ENCODE assay signal across 9 mouse cellular contexts in the genomic region with DNA sequence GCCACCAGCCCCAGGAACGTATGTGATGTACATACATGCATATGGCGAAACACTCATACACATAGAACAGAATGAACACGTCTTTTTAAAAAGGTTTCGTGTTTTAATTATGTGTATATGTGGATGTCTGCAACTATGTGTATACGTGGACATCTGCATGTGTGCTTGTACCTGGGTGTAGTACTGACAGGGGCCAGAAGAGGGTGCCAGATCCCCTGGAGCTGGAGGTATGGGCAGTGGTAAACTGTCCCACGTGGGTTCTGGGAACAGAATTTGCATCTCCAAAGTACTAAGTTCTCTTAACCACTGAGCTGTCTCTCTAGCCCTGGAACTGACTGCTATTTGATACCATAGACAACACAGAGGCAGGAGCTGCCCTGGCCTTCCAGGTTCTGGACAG. TPM values are rescaled to one million over a fixed set of nuclear protein-coding genes. Genes with fewer than 3 reads are reported as not detected.
DNase-seq lines count a peak whose midpoint lies in the region; ATAC-seq and TF ChIP-seq lines count a peak whose summit lies in the region.
"Had no signal": no experiment of that assay in that cellular context is flagged by ENCODE, and none has a peak within 500 bp of the region (broad histone marks: within the 10 kb centered on the region; RNA-seq: fewer than 3 reads in every experiment).

No protein-coding gene starts in this region.

- H3K27ac ChIP-seq in hindbrain, postnatal 0 days = no peak overlapping the region
- H3K27ac ChIP-seq in hindbrain, embryonic 13.5 days = no peak overlapping the region
- H3K27ac ChIP-seq in ES-Bruce4 (ENCODE audit: insufficient read depth, low read length) = no peak overlapping the region
- H3K27ac ChIP-seq in embryonic fibroblast, embryonic 13.5 days (ENCODE audit: insufficient read depth, low read length) = no peak overlapping the region
- H3K27ac ChIP-seq: lung, embryonic 15.5 days had no signal

- peak; percentile 44 for DNase-seq in hindbrain, postnatal 0 days (ENCODE audit: low spot score)
- peak; percentile 91 for DNase-seq in A20 (ENCODE audit: low read depth, low spot score)
- peak; percentile 45 for DNase-seq in naive thymus-derived CD4-positive, alpha-beta T cell, adult 2 months (ENCODE audit: low read depth)
- no peak for DNase-seq in left cerebral cortex, postnatal 36 days (ENCODE audit: low spot score in 2 of 2)

- no peaks in the 10 kb centered on the region for H3K36me3 ChIP-seq in hindbrain, postnatal 0 days (ENCODE audit: insufficient read depth, low read length)
- H3K36me3 ChIP-seq in hindbrain, embryonic 13.5 days = no peaks in the 10 kb centered on the region
- H3K36me3 ChIP-seq in ES-Bruce4 (ENCODE audit: control insufficient read depth, insufficient read depth, low read length, poor library complexity, severe bottlenecking) = no peaks in the 10 kb centered on the region
- H3K36me3 ChIP-seq: lung, embryonic 15.5 days had no signal

- whole genome bisulfite sequencing in hindbrain, postnatal 0 days = 74% methylated on average over 6 of the region's 6 CpGs
- WGBS in hindbrain, embryonic 13.5 days = 72% methylated on average over 6 of the region's 6 CpGs

- 0 out of 2 replicates have a peak, but pooled peaks have one; percentile 70 for TF ChIP-seq EP300 in ES-Bruce4 (IDR thresholded peaks at IDR 0.05; ENCODE audit: insufficient read depth, low read depth, low read length)

- no peak overlapping the region for H3K4me2 ChIP-seq in hindbrain, postnatal 0 days (ENCODE audit: low read depth, low read length)
- H3K4me2 ChIP-seq in hindbrain, embryonic 13.5 days = no peak overlapping the region
- H3K4me2 ChIP-seq: lung, embryonic 15.5 days had no signal

- no peak overlapping the region for H3K4me3 ChIP-seq in hindbrain, postnatal 0 days (ENCODE audit: low read length)
- no peak overlapping the region for H3K4me3 ChIP-seq in hindbrain, embryonic 13.5 days
- H3K4me3 ChIP-seq in ES-Bruce4 (ENCODE audit: low read depth, low read length) = no peak overlapping the region
- H3K4me3 ChIP-seq in embryonic fibroblast, embryonic 13.5 days (ENCODE audit: insufficient read depth, low read length) = no peak overlapping the region
- H3K4me3 ChIP-seq: lung, embryonic 15.5 days had no signal

- H3K27me3 ChIP-seq in hindbrain, postnatal 0 days (ENCODE audit: insufficient read depth, low read length) = no peaks in the 10 kb centered on the region
- no peaks in the 10 kb centered on the region for H3K27me3 ChIP-seq in hindbrain, embryonic 13.5 days
- H3K27me3 ChIP-seq in ES-Bruce4 (ENCODE audit: control insufficient read depth, insufficient read depth, low read length, poor library complexity, severe bottlenecking) = no peaks in the 10 kb centered on the region
- H3K27me3 ChIP-seq: lung, embryonic 15.5 days had no signal

- H3K9ac ChIP-seq in hindbrain, postnatal 0 days (replicated peaks; ENCODE audit: low read length) = no peak overlapping the region
- no peak overlapping the region for H3K9ac ChIP-seq in hindbrain, embryonic 13.5 days
- H3K9ac ChIP-seq in ES-Bruce4 (ENCODE audit: low read depth, poor library complexity, severe bottlenecking) = no peak overlapping the region
- H3K9ac ChIP-seq: lung, embryonic 15.5 days had no signal

- no peaks in the 10 kb centered on the region for H3K4me1 ChIP-seq in hindbrain, postnatal 0 days (ENCODE audit: insufficient read depth, low read length)
- no peaks in the 10 kb centered on the region for H3K4me1 ChIP-seq in hindbrain, embryonic 13.5 days (replicated peaks)
- no peaks in the 10 kb centered on the region for H3K4me1 ChIP-seq in ES-Bruce4 (ENCODE audit: control insufficient read depth, insufficient read depth, low read length)
- H3K4me1 ChIP-seq in embryonic fibroblast, embryonic 13.5 days (ENCODE audit: control insufficient read depth, insufficient read depth, low read length) = peaks cover 10% of the 10 kb centered on the region

- ATAC-seq in hindbrain, postnatal 0 days = 0 out of 2 replicates have a peak, but pooled peaks have one; percentile 39
- ATAC-seq in hindbrain, embryonic 13.5 days (ENCODE audit: low FRiP score) = no peak
- ATAC-seq in frontal cortex, adult (ENCODE audit: low TSS enrichment) = no peak

- TF ChIP-seq POLR2A in ES-Bruce4 (IDR thresholded peaks at IDR 0.05; ENCODE audit: insufficient read depth, low read length) = no peak
- no peak for TF ChIP-seq POLR2A in embryonic fibroblast, embryonic 13.5 days (IDR thresholded peaks at IDR 0.05; ENCODE audit: low read depth, low read length)

- no peaks in the 10 kb centered on the region for H3K9me3 ChIP-seq in hindbrain, postnatal 0 days (ENCODE audit: low read length)
- no peaks in the 10 kb centered on the region for H3K9me3 ChIP-seq in hindbrain, embryonic 13.5 days
- no peaks in the 10 kb centered on the region for H3K9me3 ChIP-seq in ES-Bruce4 (replicated peaks; ENCODE audit: control insufficient read depth, insufficient read depth, low read length, poor library complexity, severe bottlenecking)
- H3K9me3 ChIP-seq: lung, embryonic 15.5 days had no signal

- intact Hi-C loops in left cerebral cortex, postnatal 36 days (cut with DNase I) = loop anchor here (5.0 kb wide), 1 partner anchor 144 kb away; no protein-coding TSS in a partner anchor

- TF ChIP-seq CTCF in hindbrain, postnatal 0 days (IDR thresholded peaks at IDR 0.05; ENCODE audit: low read depth) = peak; percentile 71
- peak; percentile 98 for TF ChIP-seq CTCF in ES-Bruce4 (IDR thresholded peaks at IDR 0.05; ENCODE audit: low read depth, low read length)
- peak; percentile 24; the same call in 1 of the 2 replicates for TF ChIP-seq CTCF in embryonic fibroblast, embryonic 13.5 days (IDR thresholded peaks at IDR 0.05; ENCODE audit: borderline replicate concordance, insufficient read depth, low read length)

RNA-seq across cellular contexts. Expression of a gene that starts 30.4 kb away (rescaled TPM):
- total RNA-seq in hindbrain, postnatal 0 days (2014; rRNA removed) = not detected in 2 replicates
- not detected in 2 replicates for polyA plus RNA-seq in hindbrain, postnatal 0 days (2015; fragmentation: Nextera tagmentation; extraction: Ambion mirVana)
- 0.17 TPM in 1 of 2 replicates, not detected in the other for polyA plus RNA-seq in hindbrain, embryonic 13.5 days (2015; fragmentation: Nextera tagmentation; extraction: Ambion mirVana)
- 0.58 and 1.8 TPM in 2 replicates for polyA plus RNA-seq in ES-Bruce4 (2011; ENCODE audit: insufficient read depth, insufficient read length, low read depth, missing spikeins)
- not detected in 2 replicates for polyA plus RNA-seq in embryonic fibroblast, embryonic 13.5 days (2011; ENCODE audit: insufficient read length, low read depth, missing spikeins)
- not detected for total RNA-seq in left cerebral cortex, postnatal 36 days (2021)

RNA-seq across cellular contexts. Expression of a gene that starts 58.8 kb away (rescaled TPM):
- total RNA-seq in hindbrain, postnatal 0 days (2014; rRNA removed) = 76.3 and 84.0 TPM in 2 replicates
- 62.1 and 65.7 TPM in 2 replicates for polyA plus RNA-seq in hindbrain, postnatal 0 days (2015; fragmentation: Nextera tagmentation; extraction: Ambion mirVana)
- polyA plus RNA-seq in hindbrain, embryonic 13.5 days (2015; fragmentation: Nextera tagmentation; extraction: Ambion mirVana) = 81.4 and 87.9 TPM in 2 replicates
- 29.1 and 30.5 TPM in 2 replicates for polyA plus RNA-seq in ES-Bruce4 (2011; ENCODE audit: insufficient read depth, insufficient read length, low read depth, missing spikeins)
- 16.5 and 24.9 TPM in 2 replicates for polyA plus RNA-seq in embryonic fibroblast, embryonic 13.5 days (2011; ENCODE audit: insufficient read length, low read depth, missing spikeins)
- total RNA-seq in left cerebral cortex, postnatal 36 days (2021) = 10 to 100 TPM; 19.4 to 23.3 TPM

Comparison
In these comparisons a context has a peak if more than half of its experiments do, and no peak if none do; other contexts are left out.
1. DNase-seq: peak in hindbrain, postnatal 0 days (single experiment), A20 (single experiment) and naive thymus-derived CD4-positive, alpha-beta T cell, adult 2 months (single experiment); none in left cerebral cortex, postnatal 36 days (0 of 2).
2. CTCF ChIP-seq: peak in every context shown above with its lines; median percentile 98 in ES-Bruce4; 71 in hindbrain, postnatal 0 days; 24 in embryonic fibroblast, embryonic 13.5 days.